Mouse (Mus musculus): Measurements from ENCODE around the gene Tbc1d2b. TPM values are rescaled to one million over a fixed set of nuclear protein-coding genes. Genes with fewer than 3 reads are reported as not detected.

The Tbc1d2b gene
- polyA plus RNA-seq, 1 experiment from 2014 or later, result 8.0 TPM

DNA sequence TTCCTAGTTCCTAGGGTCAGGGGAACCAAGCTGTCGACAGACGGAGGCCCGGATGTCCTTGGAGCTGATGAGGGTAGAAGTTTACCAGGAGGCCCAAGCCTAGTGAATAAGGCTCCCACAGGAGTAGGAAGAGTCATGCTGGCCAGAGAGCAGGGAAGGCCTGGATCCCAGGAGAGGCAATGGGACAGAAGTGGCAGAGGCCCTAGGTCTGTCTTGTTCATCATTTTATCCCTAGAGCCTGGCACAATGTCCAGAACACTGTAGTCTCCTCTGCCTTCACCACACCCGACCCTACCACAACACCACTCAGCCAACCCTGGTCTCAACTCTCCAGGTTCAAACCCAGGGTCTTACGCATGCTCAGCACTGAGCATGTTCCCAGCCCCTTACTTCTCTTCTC lies 5.3 kb upstream of the Tbc1d2b start:
- Histone ChIP-seq H3K4me1 (no peaks in the 10 kb centered on the region; the same call in 1 of the 2 replicates), H3K27me3 (ENCODE audit: poor library complexity, severe bottlenecking) (peaks cover 13% of the 10 kb centered on the region), H3K27ac (no peak overlapping the region), H3K9me3 (no peaks in the 10 kb centered on the region), H3K4me3 (no peak overlapping the region), H3K36me3 (replicated peaks) (no peaks in the 10 kb centered on the region)
- 91% methylated on average over 5 of the region's 5 CpGs for WGBS
- DNase-seq (ENCODE audit: extremely low spot score, low spot score), result no peak

DNA sequence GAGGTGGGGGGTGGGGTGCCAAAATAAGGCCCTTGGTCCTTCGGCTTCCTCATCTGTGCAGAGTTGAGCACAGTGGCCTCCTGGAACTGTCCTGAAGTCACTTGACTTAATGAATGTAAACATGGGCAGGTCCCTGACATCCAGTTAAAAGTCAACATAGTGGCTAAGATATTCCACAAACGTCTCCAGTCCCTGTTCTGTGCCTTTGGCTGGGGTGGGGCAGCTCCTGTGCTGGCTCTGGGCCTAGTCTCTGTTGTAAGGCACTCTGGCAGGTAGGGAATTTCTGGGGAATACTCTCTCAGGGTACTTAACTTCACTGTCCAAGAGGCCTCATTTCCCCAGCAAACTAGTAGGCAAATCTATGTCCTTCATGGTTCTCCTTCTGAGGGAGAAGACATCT lies 4.9 kb upstream of the Tbc1d2b start:
- Histone ChIP-seq H3K27ac (no peak overlapping the region), H3K9me3 (no peaks in the 10 kb centered on the region), H3K4me1 (no peaks in the 10 kb centered on the region; the same call in 1 of the 2 replicates), H3K4me3 (no peak overlapping the region), H3K36me3 (replicated peaks) (no peaks in the 10 kb centered on the region), H3K27me3 (ENCODE audit: poor library complexity, severe bottlenecking) (peaks cover 13% of the 10 kb centered on the region)
- WGBS, result 74% methylated on average over 2 of the region's 2 CpGs
- DNase-seq (ENCODE audit: extremely low spot score, low spot score), result no peak

DNA sequence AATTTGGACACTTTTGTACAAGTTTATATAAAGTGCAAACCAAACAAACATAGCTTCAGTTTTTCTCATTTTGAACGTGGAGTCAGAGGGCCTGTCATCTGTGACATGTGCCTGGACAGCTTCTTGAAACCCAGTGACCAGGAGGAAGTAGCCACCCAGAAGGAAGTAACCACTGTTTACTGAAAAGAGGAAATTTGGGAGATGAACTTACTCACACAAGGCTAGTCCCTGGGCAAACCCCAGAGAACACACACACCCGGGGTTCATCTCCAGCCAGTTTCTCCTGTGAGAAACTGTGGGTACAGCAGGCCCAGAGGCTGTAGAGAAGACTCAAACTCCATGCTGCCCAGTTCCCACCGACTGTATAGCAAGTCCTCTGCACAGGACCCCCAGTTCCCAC lies 3.9 kb upstream of the Tbc1d2b start:
- H3K27me3 ChIP-seq (ENCODE audit: poor library complexity, severe bottlenecking), result peaks cover 13% of the 10 kb centered on the region
- no peak overlapping the region for H3K27ac ChIP-seq
- H3K36me3 ChIP-seq (replicated peaks), result no peaks in the 10 kb centered on the region
- 85% methylated on average over 3 of the region's 3 CpGs for WGBS
- no peak for DNase-seq (ENCODE audit: extremely low spot score, low spot score)
- H3K9me3 ChIP-seq, result no peaks in the 10 kb centered on the region
- peaks cover 7% of the 10 kb centered on the region for H3K4me1 ChIP-seq
- no peak overlapping the region for H3K4me3 ChIP-seq

DNA sequence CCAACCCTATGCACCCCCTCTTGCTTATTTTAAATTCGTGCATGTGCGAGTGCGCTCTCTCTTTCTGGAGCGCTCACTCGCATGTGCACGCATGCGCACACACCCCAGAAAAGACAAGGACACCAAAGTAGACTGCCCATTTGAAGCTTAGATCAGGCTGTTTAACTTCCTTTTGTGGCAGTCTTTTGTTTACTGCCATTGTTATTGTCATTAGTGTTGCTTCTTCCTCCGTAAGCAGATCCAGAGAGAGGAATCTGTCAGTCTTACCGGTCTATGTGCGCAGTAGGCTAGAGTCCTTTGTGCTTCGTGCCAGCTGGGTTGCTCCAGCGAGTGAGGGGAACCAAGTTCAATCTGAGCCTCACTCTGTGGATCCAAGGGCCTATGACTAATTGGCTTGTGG lies 1.7 kb upstream of the Tbc1d2b start:
- whole genome bisulfite sequencing, result 73% methylated on average over 12 of the region's 12 CpGs
- peak; percentile 7 for DNase-seq (ENCODE audit: extremely low spot score, low spot score)
- H3K4me1 ChIP-seq, result peaks cover 21% of the 10 kb centered on the region
- H3K27me3 ChIP-seq (ENCODE audit: poor library complexity, severe bottlenecking), result peaks cover 13% of the 10 kb centered on the region
- no peak overlapping the region for H3K27ac ChIP-seq
- H3K9me3 ChIP-seq, result no peaks in the 10 kb centered on the region
- H3K36me3 ChIP-seq (replicated peaks), result no peaks in the 10 kb centered on the region
- no peak overlapping the region for H3K4me3 ChIP-seq

DNA sequence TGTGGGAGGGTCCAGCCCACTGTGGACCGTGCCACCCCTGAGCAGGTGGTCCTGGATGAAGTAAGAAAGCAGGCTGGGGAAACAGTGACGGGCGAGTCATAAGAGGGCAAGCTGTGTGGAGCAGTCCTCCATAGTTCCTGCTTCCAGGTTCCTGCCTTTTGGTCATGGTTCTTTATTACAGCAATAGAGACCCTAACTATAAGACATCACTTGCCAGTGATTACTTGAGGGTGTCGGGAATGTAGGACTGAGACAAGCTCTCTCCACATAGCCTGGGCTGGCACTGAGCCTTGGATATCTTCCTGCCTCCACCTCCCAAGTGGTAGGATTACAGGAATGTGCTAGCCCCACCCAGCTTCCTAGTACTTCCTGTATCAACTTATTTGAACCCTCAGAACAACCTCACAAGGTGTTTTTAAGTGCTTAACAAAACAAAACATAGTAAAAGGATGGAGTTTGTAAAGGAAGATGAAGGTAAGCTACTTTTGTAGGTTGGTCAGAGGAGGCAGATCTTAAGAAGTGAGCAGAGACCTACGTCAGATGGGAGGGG lies 1.0 kb upstream of the Tbc1d2b start:
- Histone ChIP-seq H3K27ac (no peak overlapping the region), H3K4me1 (peaks cover 21% of the 10 kb centered on the region), H3K27me3 (ENCODE audit: poor library complexity, severe bottlenecking) (peaks cover 13% of the 10 kb centered on the region), H3K4me3 (no peak overlapping the region), H3K9me3 (no peaks in the 10 kb centered on the region), H3K36me3 (replicated peaks) (no peaks in the 10 kb centered on the region; the same call in 1 of the 2 replicates)
- no peak for DNase-seq (ENCODE audit: extremely low spot score, low spot score)
- 80% methylated on average over 5 of the region's 5 CpGs for WGBS

DNA sequence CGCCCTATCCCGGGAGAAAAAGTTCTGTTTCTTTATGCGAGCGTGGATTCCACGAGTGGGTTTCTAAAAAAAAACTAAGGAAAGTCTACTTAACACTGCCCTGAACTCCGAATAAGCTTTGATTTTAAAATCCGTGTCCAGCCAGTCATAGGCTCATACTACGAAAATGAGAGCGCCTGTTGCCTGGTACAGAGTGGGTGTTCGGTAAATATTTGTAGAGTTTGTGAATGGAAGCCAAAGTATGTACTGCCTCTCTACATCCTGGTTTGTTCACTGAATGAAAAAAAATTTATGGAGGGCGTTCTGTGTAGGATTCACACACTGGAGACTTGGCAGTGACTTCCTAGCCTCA lies 316 bp upstream of the Tbc1d2b start:
- no peaks in the 10 kb centered on the region; the same call in 1 of the 2 replicates for H3K36me3 ChIP-seq (replicated peaks)
- no peak for DNase-seq (ENCODE audit: extremely low spot score, low spot score)
- peak overlapping the region; percentile 89 for H3K27ac ChIP-seq
- peaks cover 21% of the 10 kb centered on the region for H3K4me1 ChIP-seq
- peaks cover 13% of the 10 kb centered on the region for H3K27me3 ChIP-seq (ENCODE audit: poor library complexity, severe bottlenecking)
- WGBS, result 28% methylated on average over 11 of the region's 11 CpGs
- peak overlapping the region; percentile 84 for H3K4me3 ChIP-seq
- H3K9me3 ChIP-seq, result no peaks in the 10 kb centered on the region

GRCm38 (mm10) chr9:90269011-90269681 lies 1.5 kb downstream of the Tbc1d2b start:
- Histone ChIP-seq H3K36me3 (replicated peaks) (no peaks in the 10 kb centered on the region; the same call in 1 of the 2 replicates), H3K27me3 (ENCODE audit: poor library complexity, severe bottlenecking) (peaks cover 13% of the 10 kb centered on the region), H3K4me1 (peaks cover 21% of the 10 kb centered on the region), H3K9me3 (no peaks in the 10 kb centered on the region), H3K27ac (peak overlapping the region; percentile 89), H3K4me3 (peak overlapping the region; percentile 84)
- 47% methylated on average over 7 of the region's 7 CpGs for WGBS
- DNase-seq (ENCODE audit: extremely low spot score, low spot score), result peak; percentile 31

DNA sequence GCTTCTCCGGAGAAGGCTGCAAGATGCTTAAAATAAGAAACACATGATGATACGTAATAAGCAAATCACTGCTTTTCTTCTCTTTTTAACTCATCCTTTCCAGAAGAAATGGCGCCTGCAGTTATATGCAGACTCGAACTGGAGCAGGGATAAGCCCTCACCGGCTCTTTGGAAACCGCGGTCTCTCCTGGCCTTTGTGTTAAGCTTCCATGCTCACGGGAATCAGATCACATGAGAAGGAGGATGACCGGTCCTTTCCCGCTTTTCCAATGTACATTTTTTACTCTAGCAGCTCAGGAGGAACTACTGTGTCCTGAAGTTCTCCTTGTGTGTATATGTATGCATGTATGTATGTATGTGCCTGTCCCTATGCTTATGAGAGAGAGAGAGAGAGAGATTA lies 3.7 kb downstream of the Tbc1d2b start:
- Histone ChIP-seq H3K36me3 (replicated peaks) (peaks cover 5% of the 10 kb centered on the region), H3K27ac (no peak overlapping the region), H3K9me3 (no peaks in the 10 kb centered on the region), H3K4me1 (peaks cover 21% of the 10 kb centered on the region), H3K27me3 (ENCODE audit: poor library complexity, severe bottlenecking) (peaks cover 7% of the 10 kb centered on the region), H3K4me3 (no peak overlapping the region)
- 91% methylated on average over 10 of the region's 10 CpGs for WGBS
- DNase-seq (ENCODE audit: extremely low spot score, low spot score), result no peak

DNA sequence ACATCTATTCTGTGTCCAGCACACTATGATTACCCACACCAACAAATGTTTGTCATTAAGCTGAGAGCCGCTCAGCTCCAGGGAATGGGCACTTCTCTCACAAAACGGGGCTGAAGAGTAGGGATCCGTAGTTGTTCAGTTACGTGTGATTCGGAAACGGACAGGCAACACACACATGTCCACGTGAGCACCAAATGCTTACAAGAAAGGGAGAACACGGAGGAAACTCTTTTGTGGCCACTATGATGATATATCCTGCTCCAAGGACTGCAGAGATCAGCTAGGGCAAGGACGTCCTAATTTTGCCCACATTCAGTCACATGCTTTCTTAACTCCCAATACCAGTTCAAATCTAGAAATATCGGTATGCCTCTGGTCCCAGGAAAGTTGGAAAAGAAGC lies 4.5 kb downstream of the Tbc1d2b start:
- Histone ChIP-seq H3K27me3 (ENCODE audit: poor library complexity, severe bottlenecking) (no peaks in the 10 kb centered on the region), H3K27ac (no peak overlapping the region), H3K4me3 (no peak overlapping the region), H3K9me3 (no peaks in the 10 kb centered on the region), H3K4me1 (peaks cover 22% of the 10 kb centered on the region), H3K36me3 (replicated peaks) (peaks cover 5% of the 10 kb centered on the region)
- no peak for DNase-seq (ENCODE audit: extremely low spot score, low spot score)
- 90% methylated on average over 10 of the region's 10 CpGs for WGBS

DNA sequence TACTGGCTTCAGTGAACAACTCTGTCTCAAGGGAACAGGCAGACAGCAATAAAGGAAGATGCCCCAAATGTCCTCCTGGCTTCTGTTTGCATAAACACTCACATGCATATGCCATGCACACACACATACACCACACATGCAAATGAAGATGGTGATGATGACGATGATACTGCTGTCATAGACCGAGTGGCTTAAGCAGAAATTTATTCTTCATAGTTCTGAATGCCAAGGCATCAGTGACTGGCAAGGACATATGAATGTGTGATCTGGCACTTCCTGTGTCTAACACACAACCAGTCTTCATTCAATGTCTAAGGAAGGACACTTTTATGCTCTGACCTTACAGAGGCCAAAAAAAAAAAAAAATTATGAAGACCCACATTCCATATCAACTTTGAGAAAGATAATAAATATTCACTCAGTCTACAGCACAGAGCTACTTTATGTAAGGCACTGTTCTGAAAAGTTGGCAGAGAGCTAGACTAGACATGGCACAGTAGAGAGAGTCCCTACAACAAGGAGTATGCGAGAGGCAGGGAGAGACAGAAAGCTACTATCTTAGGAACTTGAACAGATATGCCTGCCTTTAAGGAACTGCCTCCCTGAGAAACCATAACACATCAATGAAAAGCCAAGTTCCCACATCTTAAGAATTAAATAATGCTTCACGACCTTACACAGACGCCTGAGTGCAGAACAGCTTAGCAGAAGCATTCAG lies 5.1 kb downstream of the Tbc1d2b start:
- no peak overlapping the region for H3K4me3 ChIP-seq
- peaks cover 5% of the 10 kb centered on the region for H3K36me3 ChIP-seq (replicated peaks)
- H3K9me3 ChIP-seq, result no peaks in the 10 kb centered on the region
- DNase-seq (ENCODE audit: extremely low spot score, low spot score), result no peak
- WGBS, result 95% methylated on average over 5 of the region's 5 CpGs
- H3K27ac ChIP-seq, result no peak overlapping the region
- H3K27me3 ChIP-seq (ENCODE audit: poor library complexity, severe bottlenecking), result no peaks in the 10 kb centered on the region
- H3K4me1 ChIP-seq, result peaks cover 28% of the 10 kb centered on the region

- H3K4me3 ChIP-seq, result no peak overlapping the region
- no peaks in the 10 kb centered on the region for H3K9me3 ChIP-seq
- H3K27me3 ChIP-seq (ENCODE audit: poor library complexity, severe bottlenecking), result no peaks in the 10 kb centered on the region
- DNase-seq (ENCODE audit: extremely low spot score, low spot score), result no peak
- H3K36me3 ChIP-seq (replicated peaks), result peaks cover 5% of the 10 kb centered on the region
- peaks cover 17% of the 10 kb centered on the region for H3K4me1 ChIP-seq
- no peak overlapping the region for H3K27ac ChIP-seq
- 91% methylated on average over 4 of the region's 4 CpGs for WGBS
Observed at GRCm38 (mm10) chr9:90263340-90263679, 7.3 kb downstream of the Tbc1d2b start.

DNA sequence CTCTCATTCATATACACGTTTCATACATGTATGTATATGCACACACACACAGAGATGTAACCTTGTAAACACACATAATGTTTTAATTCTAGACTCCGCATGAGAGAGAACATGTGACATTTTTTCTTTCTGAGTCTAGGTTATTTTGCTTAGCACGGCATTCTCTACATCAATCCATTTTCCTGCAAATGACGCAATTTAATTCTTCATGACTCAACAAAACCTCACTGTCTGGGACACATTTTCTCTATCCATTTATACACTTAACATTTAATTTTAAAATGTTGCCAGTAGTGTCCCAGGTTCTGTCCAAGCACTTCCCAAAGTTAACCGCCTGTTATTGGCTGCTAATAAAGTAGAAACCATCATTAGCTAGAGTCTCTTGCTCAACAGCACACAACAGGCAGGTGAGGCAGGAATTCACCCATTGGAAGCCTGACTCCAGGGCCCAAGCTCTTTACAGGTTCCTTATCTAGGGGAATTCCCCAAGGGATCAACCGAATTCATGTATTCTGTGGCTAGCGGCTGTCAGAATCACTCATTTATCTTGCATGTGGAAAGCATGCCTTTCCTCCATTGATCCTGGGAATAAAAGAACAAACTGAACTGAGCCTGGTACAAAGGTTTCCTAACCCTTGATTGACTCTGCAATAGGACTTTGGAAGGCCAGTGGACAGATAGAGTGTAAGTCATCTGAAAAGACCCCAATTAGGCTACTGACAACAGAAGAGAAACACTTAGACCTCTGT lies 7.8 kb downstream of the Tbc1d2b start:
- no peaks in the 10 kb centered on the region for H3K9me3 ChIP-seq
- peaks cover 5% of the 10 kb centered on the region for H3K36me3 ChIP-seq (replicated peaks)
- H3K4me3 ChIP-seq, result no peak overlapping the region
- WGBS, result 89% methylated on average over 7 of the region's 7 CpGs
- H3K27ac ChIP-seq, result no peak overlapping the region
- no peak for DNase-seq (ENCODE audit: extremely low spot score, low spot score)
- no peaks in the 10 kb centered on the region for H3K27me3 ChIP-seq (ENCODE audit: poor library complexity, severe bottlenecking)
- H3K4me1 ChIP-seq, result peaks cover 12% of the 10 kb centered on the region

- no peak for DNase-seq (ENCODE audit: extremely low spot score, low spot score)
- Histone ChIP-seq H3K9me3 (no peaks in the 10 kb centered on the region), H3K27me3 (ENCODE audit: poor library complexity, severe bottlenecking) (no peaks in the 10 kb centered on the region), H3K4me1 (peaks cover 12% of the 10 kb centered on the region), H3K4me3 (no peak overlapping the region), H3K27ac (no peak overlapping the region), H3K36me3 (replicated peaks) (peaks cover 5% of the 10 kb centered on the region)
- 80% methylated on average over 3 of the region's 3 CpGs for WGBS
Observed at GRCm38 (mm10) chr9:90262063-90262462, 8.5 kb downstream of the Tbc1d2b start.
